Mouse (Mus musculus) left cerebral cortex, postnatal 14 days (tissue): ENCODE measurements around the gene Drd5. TPM values are rescaled to one million over a fixed set of nuclear protein-coding genes. Genes with fewer than 3 reads are reported as not detected.
A peak's percentile ranks its signal among the peaks of the same experiment; 100 is the strongest.

Source experiments
- DNase-seq, 2 experiments: peaks; one replicate each; pipeline ENCODE4 v3.0.0; 2021 to 2022; ENCODE audit warnings: low spot score in 2 of 2, mixed read lengths in 1 of 2
- intact Hi-C: fragments of 180-260 bp; cut with DNase I; formaldehyde crosslinking; loops from one replicate; pipeline ENCODE4 v1.15.1; 2025
- long read RNA-seq, 2 experiments: library from polyadenylated mRNA; stranded (forward); transcript quantifications; one replicate each; pipeline ENCODE4 v2.0.0; 2021
- total RNA-seq, 2 experiments: library from RNA; stranded (reverse); gene quantifications; 2 replicates each; pipeline ENCODE4 v1.2.3; 2021

Gene Drd5
- total RNA-seq: 1 to 10 TPM; 1.8 to 2.6 TPM
- long read RNA-seq, experiment 1, partial matches to known transcripts: 0 of 3 reads
- long read RNA-seq, experiment 1, other reads (novel, unspliced or antisense): 0 of 3 reads
- long read RNA-seq, experiment 2: 0 reads

GRCm38 (mm10) chr5:38318966-38319786 lies at the start of gene Drd5:
Drd5 (plus strand) TSS chr5:38319367.
- DNase-seq: no peak
- intact Hi-C loops: no loop called here

GRCm38 (mm10) chr5:38270942-38271341 lies 48.2 kb upstream of the Drd5 start:
- intact Hi-C loops: no loop called here
- DNase-seq: no peak

- intact Hi-C loops: no loop called here
- no peak for DNase-seq
Observed at GRCm38 (mm10) chr5:38273831-38274230, 45.3 kb upstream of the Drd5 start.

- intact Hi-C loops: no loop called here
- no peak for DNase-seq
Observed at GRCm38 (mm10) chr5:38275771-38276170, 43.4 kb upstream of the Drd5 start, which contains the start of gene Otop1. Otop1 (plus strand) TSS chr5:38275972.

GRCm38 (mm10) chr5:38276451-38276850 lies 42.7 kb upstream of the Drd5 start:
- no peak for DNase-seq
- intact Hi-C loops: no loop called here

- no peak for DNase-seq
- intact Hi-C loops: no loop called here
Observed at GRCm38 (mm10) chr5:38277098-38277866, 41.9 kb upstream of the Drd5 start.

GRCm38 (mm10) chr5:38277936-38278600 lies 41.1 kb upstream of the Drd5 start:
- intact Hi-C loops: no loop called here
- no peak for DNase-seq

- intact Hi-C loops: no loop called here
- no peak for DNase-seq
Observed at GRCm38 (mm10) chr5:38280075-38280474, 39.1 kb upstream of the Drd5 start.

GRCm38 (mm10) chr5:38285724-38286123 lies 33.4 kb upstream of the Drd5 start:
- intact Hi-C loops: no loop called here
- no peak for DNase-seq

- intact Hi-C loops: no loop called here
- no peak for DNase-seq
Observed at GRCm38 (mm10) chr5:38288476-38288875, 30.7 kb upstream of the Drd5 start.

GRCm38 (mm10) chr5:38301761-38302411 lies 17.3 kb upstream of the Drd5 start:
- DNase-seq: no peak
- intact Hi-C loops: no loop called here

- intact Hi-C loops: no loop called here
- DNase-seq: no peak
Observed at GRCm38 (mm10) chr5:38302651-38303050, 16.5 kb upstream of the Drd5 start.

- intact Hi-C loops: loop anchor here (5.0 kb wide), 2 partner anchors 212 to 327 kb away; no protein-coding TSS in a partner anchor
- no peak for DNase-seq
Observed at GRCm38 (mm10) chr5:38305241-38305640, 13.9 kb upstream of the Drd5 start.

GRCm38 (mm10) chr5:38307255-38308101 lies 11.7 kb upstream of the Drd5 start:
- DNase-seq: peak; percentile 89 to 93
- intact Hi-C loops: loop anchor here (2.0 to 5.0 kb wide), 3 partner anchors 163 to 325 kb away; no protein-coding TSS in a partner anchor

GRCm38 (mm10) chr5:38308873-38309272 lies 10.3 kb upstream of the Drd5 start:
- peak; percentile 45 to 58 for DNase-seq
- intact Hi-C loops: loop anchor here (2.0 to 5.0 kb wide), 3 partner anchors 162 to 323 kb away; no protein-coding TSS in a partner anchor

GRCm38 (mm10) chr5:38309795-38310194 lies 9.4 kb upstream of the Drd5 start:
- DNase-seq: no peak
- intact Hi-C loops: loop anchor here (2.0 to 5.0 kb wide), 3 partner anchors 161 to 323 kb away; no protein-coding TSS in a partner anchor

GRCm38 (mm10) chr5:38333381-38333780 lies 14.2 kb downstream of the Drd5 start:
- intact Hi-C loops: no loop called here
- DNase-seq: no peak

GRCm38 (mm10) chr5:38334582-38334981 lies 15.4 kb downstream of the Drd5 start:
- no peak for DNase-seq
- intact Hi-C loops: no loop called here
